Mouse (Mus musculus): ENCODE data around the gene Nt5m.

Nt5m gene

DNA sequence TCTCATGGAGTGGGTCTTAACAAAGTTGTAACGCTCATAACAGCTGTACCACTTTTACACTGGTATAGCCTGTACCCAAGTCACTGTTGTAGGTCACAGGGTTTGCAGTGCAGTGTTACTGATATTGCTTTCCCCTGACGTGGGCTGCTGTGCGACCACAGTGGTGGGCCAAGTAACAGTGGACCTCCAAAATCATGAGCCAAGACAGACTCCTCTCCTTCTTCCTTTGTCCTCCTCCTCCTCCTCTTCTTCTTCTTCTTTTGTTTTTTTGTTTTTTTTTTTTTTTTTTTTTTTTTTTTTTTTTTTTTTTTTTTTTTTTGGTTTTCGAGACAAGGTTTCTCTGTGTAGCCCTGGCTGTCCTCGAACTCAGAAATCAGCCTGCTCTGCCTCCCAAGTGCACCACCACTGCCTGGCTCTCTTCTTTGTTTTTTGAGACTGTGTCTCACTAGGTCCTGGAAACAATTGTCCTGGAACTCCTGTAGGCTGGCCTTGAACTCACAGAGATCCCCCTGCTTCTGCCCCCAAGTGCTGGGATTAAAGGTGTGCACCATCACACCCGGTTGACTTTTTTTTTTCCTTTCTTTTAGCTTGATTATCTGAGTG is 67.4 kb downstream of the Nt5m start:
- no peak for DNase-seq (ENCODE audit: low read depth)

DNA sequence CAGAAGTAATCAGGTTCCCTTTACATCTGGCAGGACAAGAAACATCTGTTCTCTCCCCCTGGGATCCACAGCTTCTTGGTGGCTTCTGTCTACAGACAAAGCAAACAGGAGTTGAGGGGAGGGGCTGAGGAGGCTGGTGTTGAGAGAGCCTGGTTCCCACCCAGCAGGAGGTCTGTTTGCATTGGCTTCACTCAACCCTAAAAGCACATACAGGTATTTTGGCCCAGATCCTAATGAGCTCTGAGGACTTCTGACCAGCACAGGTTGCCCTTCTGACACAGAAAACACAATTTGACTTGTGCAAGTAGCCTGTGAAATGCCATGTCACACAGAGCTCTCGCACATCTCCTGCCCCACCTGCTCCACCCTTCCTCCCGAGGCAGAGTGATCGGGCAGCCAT is 69.2 kb downstream of the Nt5m start:
- no peak for DNase-seq (ENCODE audit: low read depth)

DNA sequence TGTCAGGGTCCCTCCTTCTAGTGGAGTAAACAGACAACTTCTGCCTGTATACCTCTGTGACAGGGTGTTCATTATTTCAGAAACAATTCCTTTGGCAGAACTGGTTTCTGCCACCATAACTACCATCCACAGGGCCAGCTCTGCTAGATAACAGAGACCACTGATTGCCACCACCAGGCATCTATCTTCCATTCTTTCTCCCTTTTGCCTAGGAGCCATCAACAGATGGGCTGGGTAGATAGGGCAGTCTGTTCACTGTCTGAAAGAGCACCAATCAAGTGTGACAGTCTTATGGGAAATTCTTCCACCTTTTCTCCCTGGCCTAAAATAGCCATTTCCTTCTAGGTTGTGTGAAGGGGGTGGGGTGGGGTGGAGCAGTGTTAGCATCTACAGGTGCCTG is 71.3 kb downstream of the Nt5m start:
- DNase-seq (ENCODE audit: low read depth): no peak

DNA sequence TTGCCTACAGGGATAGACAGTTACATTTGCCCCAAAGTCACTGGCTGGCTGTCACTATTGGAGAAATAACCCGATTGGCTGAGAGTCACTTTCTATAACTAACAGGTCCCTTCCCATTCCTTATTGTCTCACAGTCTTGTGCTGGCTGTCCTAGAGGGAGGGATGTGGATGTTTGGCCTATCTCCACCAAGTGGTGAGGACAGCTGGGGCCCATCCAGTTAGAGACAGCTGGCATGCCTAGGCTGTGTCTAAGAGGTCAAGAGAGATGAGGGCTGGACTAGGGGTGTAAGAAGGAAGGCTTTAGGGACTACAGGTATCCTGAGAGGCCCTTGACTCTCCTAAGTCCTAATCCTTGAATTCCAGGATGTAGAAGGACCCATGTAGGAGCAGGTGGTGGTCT is 72.3 kb downstream of the Nt5m start:
- DNase-seq (ENCODE audit: low read depth): no peak

DNA sequence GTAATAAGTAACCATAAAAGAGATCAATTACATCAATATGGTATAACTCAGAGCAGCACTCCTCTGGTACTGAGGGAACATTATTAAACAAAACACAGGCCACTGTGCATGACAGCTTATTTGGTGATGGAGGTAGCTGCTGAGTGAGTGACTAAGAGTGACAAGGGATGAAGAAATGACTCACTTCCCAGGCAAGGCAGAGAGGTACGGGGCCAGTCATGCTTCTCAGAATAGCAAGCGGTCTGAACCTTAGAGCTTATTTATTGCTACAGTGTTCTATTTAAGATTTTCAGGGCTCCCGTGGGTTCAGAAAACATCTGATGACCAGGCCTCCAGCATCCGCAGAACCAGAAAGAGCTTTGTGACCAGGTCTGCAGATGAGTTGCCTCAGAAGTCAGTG is 74.5 kb downstream of the Nt5m start:
- DNase-seq (ENCODE audit: low read depth): no peak

GRCm38 (mm10) chr11:59918014-59918413 is 78.8 kb downstream of the Nt5m start:
- DNase-seq (ENCODE audit: low read depth): no peak

DNA sequence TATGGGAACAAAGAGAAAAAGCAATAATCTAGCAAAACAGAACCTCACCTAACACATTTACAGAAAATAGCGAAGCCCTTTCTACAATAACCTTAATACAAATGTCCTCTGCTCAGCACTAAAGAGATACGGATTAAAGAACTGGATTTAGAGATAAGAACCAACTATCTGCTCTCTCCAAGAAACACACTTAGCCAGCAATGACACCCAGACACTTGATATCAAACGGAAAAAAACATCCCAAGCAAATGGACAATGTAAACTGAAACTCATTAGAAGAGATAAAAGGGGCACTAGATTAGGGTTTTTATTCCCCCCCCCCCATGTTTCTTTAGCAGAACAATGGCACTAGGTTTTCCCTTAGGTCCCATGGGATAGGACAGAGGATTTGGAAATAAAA is 80.2 kb downstream of the Nt5m start:
- DNase-seq (ENCODE audit: low read depth): no peak

- no peak for DNase-seq (ENCODE audit: low read depth)
Observed at GRCm38 (mm10) chr11:59920331-59920730, 81.1 kb downstream of the Nt5m start.

- DNase-seq (ENCODE audit: low read depth): no peak
Observed at GRCm38 (mm10) chr11:59921265-59921664, 82.0 kb downstream of the Nt5m start.

- no peak for DNase-seq (ENCODE audit: low read depth)
Observed at GRCm38 (mm10) chr11:59930031-59930430, 90.8 kb downstream of the Nt5m start.

Data from fibroblast of lung, adult 2 months (primary cell).